ENCODE assay signal across 28 mouse cellular contexts in genomic region chr8:122925939-122926722, GRCm38 (mm10).
DNase-seq lines count a peak whose midpoint lies in the region; ATAC-seq and TF ChIP-seq lines count a peak whose summit lies in the region.
"Had no signal": no experiment of that assay in that cellular context is flagged by ENCODE, and none has a peak within 500 bp of the region (broad histone marks: within the 10 kb centered on the region; RNA-seq: fewer than 3 reads in every experiment).

No protein-coding gene starts in this region.

- peaks cover 100% of the 10 kb centered on the region for H3K79me2 ChIP-seq in myocyte (ENCODE audit: control insufficient read depth, insufficient read depth)

- no peak overlapping the region for H3K9ac ChIP-seq in intestine, embryonic 14.5 days (ENCODE audit: low read length)
- H3K9ac ChIP-seq: forebrain, postnatal 0 days; hindbrain, embryonic 12.5 days; kidney, embryonic 15.5 days; liver, embryonic 15.5 days; lung, embryonic 14.5 days; midbrain, embryonic 13.5 days had no signal

- H3K27me3 ChIP-seq in cerebellum, adult 2 months (ENCODE audit: control insufficient read depth, insufficient read depth, low read length), result no peaks in the 10 kb centered on the region
- H3K27me3 ChIP-seq in intestine, embryonic 14.5 days (replicated peaks; ENCODE audit: control insufficient read depth, insufficient read depth, low read length), result no peaks in the 10 kb centered on the region
- H3K27me3 ChIP-seq in myocyte (ENCODE audit: control insufficient read depth, insufficient read depth, insufficient read length), result no peaks in the 10 kb centered on the region
- H3K27me3 ChIP-seq: CH12.LX; hindbrain, embryonic 12.5 days; kidney, embryonic 15.5 days; liver, embryonic 15.5 days; megakaryocyte, embryonic 14.5 days; midbrain, embryonic 13.5 days; Patski had no signal

- no peak overlapping the region for H3K4me2 ChIP-seq in intestine, embryonic 14.5 days (ENCODE audit: low read length)
- H3K4me2 ChIP-seq in myocyte (ENCODE audit: low read depth), result no peak overlapping the region
- H3K4me2 ChIP-seq: hindbrain, embryonic 12.5 days; kidney, embryonic 15.5 days; liver, embryonic 15.5 days; lung, embryonic 14.5 days; midbrain, embryonic 13.5 days had no signal

- 0 out of 2 replicates have a peak, but pooled peaks have one; percentile 21 for ATAC-seq in intestine, embryonic 14.5 days (replicated peaks; ENCODE audit: low FRiP score, low TSS enrichment, low read depth)
- ATAC-seq: activated CD4-positive, CD25-positive, alpha-beta regulatory T cell, adult 4 months; forebrain, postnatal 0 days; hindbrain, postnatal 0 days; midbrain, embryonic 13.5 days; Patski had no signal

- no peak for TF ChIP-seq CTCF in cerebellum, adult 2 months (IDR thresholded peaks at IDR 0.05; ENCODE audit: borderline replicate concordance, insufficient read depth, low read depth, low read length)
- TF ChIP-seq CTCF in layer of hippocampus, adult 2 months (conservative IDR thresholded peaks at IDR 0.05), result no peak

- no peaks in the 10 kb centered on the region for H3K9me3 ChIP-seq in intestine, embryonic 14.5 days (ENCODE audit: control insufficient read depth, low read length)
- H3K9me3 ChIP-seq: hindbrain, embryonic 12.5 days; kidney, embryonic 15.5 days; liver, embryonic 15.5 days; megakaryocyte, embryonic 14.5 days; midbrain, embryonic 13.5 days had no signal

- H3K4me3 ChIP-seq in cerebellum, adult 2 months (replicated peaks; ENCODE audit: insufficient read depth, low read depth, low read length), result no peak overlapping the region
- H3K4me3 ChIP-seq in layer of hippocampus, adult 2 months, result no peak overlapping the region
- H3K4me3 ChIP-seq in intestine, embryonic 14.5 days (ENCODE audit: low read depth, low read length), result no peak overlapping the region
- H3K4me3 ChIP-seq in myocyte, result no peak overlapping the region
- H3K4me3 ChIP-seq: erythroblast, embryonic 14.5 days; hindbrain, embryonic 12.5 days; kidney, embryonic 15.5 days; liver, embryonic 15.5 days; midbrain, embryonic 13.5 days had no signal

- DNase-seq in cerebellum, adult 2 months, result no peak
- no peak for DNase-seq in cerebellum, postnatal 4 days (ENCODE audit: low spot score in 2 of 2)
- DNase-seq in layer of hippocampus, adult 2 months (ENCODE audit: low spot score in 2 of 2), result no peak
- no peak for DNase-seq in layer of hippocampus, postnatal 10 days (ENCODE audit: low spot score in 2 of 2)
- DNase-seq in intestine, embryonic 14.5 days (ENCODE audit: low spot score), result no peak
- DNase-seq in right cerebral cortex, postnatal 36 days (ENCODE audit: low spot score in 2 of 2), result no peak
- no peak for DNase-seq in thymus, postnatal 14 days
- DNase-seq: adrenal gland, adult 8-10 months; cerebellum, adult 11-12 months; cerebellum, postnatal 10 days; forebrain, postnatal 0 days; gastrocnemius, postnatal 25 days; heart, postnatal 36 days; kidney, adult 18-20 months; kidney, postnatal 25 days; lung, postnatal 36 days had no signal

- WGBS in cerebellum, adult 2 months, result 89% methylated on average over 8 of the region's 8 CpGs
- 80% methylated on average over 8 of the region's 8 CpGs for WGBS in intestine, embryonic 14.5 days

- no peaks in the 10 kb centered on the region for H3K36me3 ChIP-seq in intestine, embryonic 14.5 days (ENCODE audit: control insufficient read depth, insufficient read depth, low read length)
- no peaks in the 10 kb centered on the region for H3K36me3 ChIP-seq in myocyte (ENCODE audit: control insufficient read depth, insufficient read depth)
- H3K36me3 ChIP-seq: hindbrain, embryonic 12.5 days; liver, embryonic 15.5 days; midbrain, embryonic 13.5 days had no signal

- H3K4me1 ChIP-seq in cerebellum, adult 2 months (ENCODE audit: control insufficient read depth, insufficient read depth, low read length), result peaks cover 57% of the 10 kb centered on the region
- peaks cover 15% of the 10 kb centered on the region for H3K4me1 ChIP-seq in intestine, embryonic 14.5 days (replicated peaks; ENCODE audit: control insufficient read depth, insufficient read depth, low read length)

- no peak for TF ChIP-seq POLR2A in cerebellum, adult 2 months (IDR thresholded peaks at IDR 0.05; ENCODE audit: borderline replicate concordance, insufficient read depth, low read length)
- TF ChIP-seq POLR2A in myocyte (IDR thresholded peaks at IDR 0.05; ENCODE audit: insufficient read length, low read depth), result no peak

- H3ac ChIP-seq in myocyte (ENCODE audit: control insufficient read depth, insufficient read length), result no peak overlapping the region

- peak overlapping the region; percentile 57; the same call in 1 of the 2 replicates for H3K27ac ChIP-seq in cerebellum, adult 2 months (ENCODE audit: insufficient read depth, low read length)
- peak overlapping the region; percentile 39; the same call in 1 of the 2 replicates for H3K27ac ChIP-seq in layer of hippocampus, adult 2 months
- H3K27ac ChIP-seq in intestine, embryonic 14.5 days (ENCODE audit: low read depth), result no peak overlapping the region
- H3K27ac ChIP-seq: hindbrain, embryonic 12.5 days; hindbrain, postnatal 0 days; kidney, embryonic 15.5 days; liver, embryonic 15.5 days; midbrain, embryonic 13.5 days had no signal

TF ChIP-seq in myocyte, 11 proteins besides CTCF, POLR2A, EP300 and RAD21:
- no peak for TF ChIP-seq E2F4 (IDR thresholded peaks at IDR 0.05; ENCODE audit: insufficient read depth)
- TF ChIP-seq POLR2AphosphoS2 (IDR thresholded peaks at IDR 0.05; ENCODE audit: insufficient read length, low read depth), result peak; percentile 38
- no peak for TF ChIP-seq MYOG (IDR thresholded peaks at IDR 0.05; ENCODE audit: control insufficient read depth in 1 of 3, insufficient read depth in 1 of 3, insufficient read length in 2 of 3, low read depth in 2 of 3)
- no peak for TF ChIP-seq TCF12 (IDR thresholded peaks at IDR 0.05; ENCODE audit: insufficient read depth, poor library complexity, severe bottlenecking)
